Mouse (Mus musculus): ENCODE data around the gene Snrpg. TPM values are rescaled to one million over a fixed set of nuclear protein-coding genes. Genes with fewer than 3 reads are reported as not detected.
"Not testable (repeated sequence)": the region's sequence is repeated elsewhere in the genome, so short reads cannot be mapped to it uniquely, and the experiment has no call there.

Gene Snrpg
- polyA plus RNA-seq, 1 experiment from 2014 or later, result 204 TPM

DNA sequence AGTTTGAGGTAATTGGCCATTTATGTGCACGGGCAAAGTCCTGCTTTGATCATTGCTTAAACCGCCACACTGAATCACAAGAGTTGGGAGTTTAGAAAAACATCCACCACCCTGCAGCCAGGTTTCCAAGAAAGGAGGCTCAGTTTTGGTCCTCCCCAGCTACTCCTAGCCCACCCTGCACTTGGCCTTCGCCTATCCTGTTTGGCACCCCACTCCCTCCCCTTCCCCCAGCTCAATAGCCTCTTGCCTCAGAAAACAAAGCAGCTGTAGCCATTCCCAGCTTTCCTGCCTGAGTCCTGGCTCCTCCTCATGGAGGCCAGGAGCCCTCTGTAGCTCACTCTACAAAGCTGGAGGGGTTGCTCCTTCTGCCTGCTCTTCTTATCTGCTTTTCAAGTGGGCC lies 42.7 kb upstream of the Snrpg start:
- Histone ChIP-seq H3K4me3 (ENCODE audit: low read depth, low read length) (no peak overlapping the region), H3K4me2 (ENCODE audit: low read depth, low read length) (no peak overlapping the region), H3K9me3 (ENCODE audit: low read length) (no peaks in the 10 kb centered on the region), H3K36me3 (replicated peaks; ENCODE audit: insufficient read depth, low read length) (no peaks in the 10 kb centered on the region), H3K27ac (ENCODE audit: low read depth) (no peak overlapping the region), H3K4me1 (ENCODE audit: insufficient read depth) (no peaks in the 10 kb centered on the region), H3K27me3 (ENCODE audit: insufficient read depth, low read length) (no peaks in the 10 kb centered on the region), H3K9ac (replicated peaks) (no peak overlapping the region)
- TF ChIP-seq EP300 (IDR thresholded peaks at IDR 0.05; ENCODE audit: low read depth) (no peak), CTCF (IDR thresholded peaks at IDR 0.05; ENCODE audit: low read depth) (no peak)
- no peak for ATAC-seq
- WGBS (ENCODE audit: insufficient replicate concordance), result 60% methylated on average over 3 of the region's 3 CpGs
- no peak for DNase-seq

DNA sequence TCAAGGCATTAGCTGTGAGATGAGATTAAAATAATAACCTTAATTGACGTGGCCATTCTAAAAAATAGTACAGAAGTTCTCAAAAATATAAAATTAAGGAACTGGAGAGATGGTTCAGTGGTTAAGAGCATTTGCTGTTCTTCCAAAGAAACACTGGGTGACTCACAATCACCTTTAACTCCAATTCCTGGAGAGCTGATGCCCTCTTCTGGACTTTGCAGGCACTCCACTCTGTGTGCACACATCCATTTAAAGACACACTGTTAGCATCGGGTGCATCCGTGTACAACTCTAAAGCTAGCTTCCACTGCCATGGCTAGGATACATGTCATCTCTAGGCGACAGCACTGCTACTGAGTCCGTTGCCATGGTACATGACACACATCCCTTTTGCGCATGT lies 41.2 kb upstream of the Snrpg start:
- ATAC-seq, result no peak
- H3K27ac ChIP-seq (ENCODE audit: low read depth), result no peak overlapping the region
- no peak overlapping the region for H3K9ac ChIP-seq (replicated peaks)
- no peak overlapping the region for H3K4me2 ChIP-seq (ENCODE audit: low read depth, low read length)
- no peak for DNase-seq
- H3K4me1 ChIP-seq (ENCODE audit: insufficient read depth), result no peaks in the 10 kb centered on the region
- H3K4me3 ChIP-seq (ENCODE audit: low read depth, low read length), result no peak overlapping the region
- peak; percentile 30 for TF ChIP-seq CTCF (IDR thresholded peaks at IDR 0.05; ENCODE audit: low read depth)
- TF ChIP-seq EP300 (IDR thresholded peaks at IDR 0.05; ENCODE audit: low read depth), result no peak
- no peaks in the 10 kb centered on the region for H3K9me3 ChIP-seq (ENCODE audit: low read length)
- WGBS (ENCODE audit: insufficient replicate concordance), result 88% methylated on average over 6 of the region's 6 CpGs
- H3K36me3 ChIP-seq (replicated peaks; ENCODE audit: insufficient read depth, low read length), result no peaks in the 10 kb centered on the region
- H3K27me3 ChIP-seq (ENCODE audit: insufficient read depth, low read length), result no peaks in the 10 kb centered on the region

DNA sequence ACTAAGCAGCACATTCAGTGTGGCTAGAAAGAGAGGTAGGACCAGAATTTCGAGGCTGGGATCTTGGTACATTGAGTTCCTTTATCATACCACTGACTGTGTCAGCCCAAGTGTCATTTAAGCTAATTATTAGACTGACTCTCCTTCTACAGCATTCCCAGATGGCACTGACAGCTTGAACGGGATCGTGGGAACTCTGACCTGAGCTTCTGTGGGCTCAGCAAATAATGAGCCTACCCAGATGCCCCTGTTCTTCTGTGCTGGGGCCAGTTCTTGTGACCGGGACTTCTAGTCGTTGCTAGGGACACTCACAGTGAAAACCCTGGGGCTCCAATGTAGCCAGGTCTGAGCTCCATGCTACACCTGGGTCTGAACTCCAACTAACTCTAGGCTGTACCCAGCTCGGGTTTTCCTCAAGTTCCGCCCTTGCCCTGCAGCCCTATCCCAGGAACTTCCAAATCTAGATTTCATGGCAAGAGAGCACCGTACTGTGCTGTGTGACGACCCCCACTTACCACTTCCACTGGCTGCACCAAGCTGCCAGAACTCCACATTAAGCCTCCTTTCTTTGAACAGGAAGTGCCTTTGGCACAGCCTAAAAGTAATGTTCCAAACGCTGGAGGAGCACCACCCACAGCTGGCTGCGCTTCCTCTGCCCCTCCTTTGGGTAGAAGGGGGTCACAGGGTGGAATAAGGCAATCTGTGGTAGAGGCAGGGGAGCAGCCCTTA lies 35.8 kb upstream of the Snrpg start:
- no peak overlapping the region for H3K4me2 ChIP-seq (ENCODE audit: low read depth, low read length)
- 60% methylated on average over 11 of the region's 11 CpGs for WGBS (ENCODE audit: insufficient replicate concordance)
- DNase-seq, result no peak
- ATAC-seq, result no peak
- H3K9me3 ChIP-seq (ENCODE audit: low read length), result no peaks in the 10 kb centered on the region
- H3K4me1 ChIP-seq (ENCODE audit: insufficient read depth), result no peaks in the 10 kb centered on the region
- TF ChIP-seq EP300 (IDR thresholded peaks at IDR 0.05; ENCODE audit: low read depth), result no peak
- TF ChIP-seq CTCF (IDR thresholded peaks at IDR 0.05; ENCODE audit: low read depth), result no peak
- H3K4me3 ChIP-seq (ENCODE audit: low read depth, low read length), result no peak overlapping the region
- no peak overlapping the region for H3K27ac ChIP-seq (ENCODE audit: low read depth)
- no peaks in the 10 kb centered on the region for H3K36me3 ChIP-seq (replicated peaks; ENCODE audit: insufficient read depth, low read length)
- no peaks in the 10 kb centered on the region for H3K27me3 ChIP-seq (ENCODE audit: insufficient read depth, low read length)
- no peak overlapping the region for H3K9ac ChIP-seq (replicated peaks)

DNA sequence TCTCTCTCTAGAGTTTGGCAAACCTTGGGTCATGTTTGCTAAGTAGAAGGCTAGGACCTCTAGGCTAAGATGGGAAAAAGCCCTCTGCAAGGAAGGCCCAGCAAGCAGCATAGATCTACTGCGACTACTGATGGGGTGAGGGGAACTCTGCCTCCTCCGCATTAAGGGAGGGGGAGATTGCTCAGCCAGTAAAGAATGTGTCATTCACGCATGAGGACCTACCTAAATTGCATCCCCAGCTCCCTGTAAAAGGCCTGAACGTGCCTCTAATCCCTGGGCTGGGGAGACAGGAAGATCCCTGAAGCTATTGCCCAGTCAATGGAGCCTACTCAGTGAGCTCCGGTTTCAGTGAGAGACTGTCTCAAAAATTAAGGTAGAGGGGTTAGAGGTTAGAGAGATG lies 35.2 kb upstream of the Snrpg start:
- Histone ChIP-seq H3K4me1 (ENCODE audit: insufficient read depth) (no peaks in the 10 kb centered on the region), H3K27me3 (ENCODE audit: insufficient read depth, low read length) (no peaks in the 10 kb centered on the region), H3K27ac (ENCODE audit: low read depth) (no peak overlapping the region), H3K4me3 (ENCODE audit: low read depth, low read length) (no peak overlapping the region), H3K9ac (replicated peaks) (no peak overlapping the region), H3K4me2 (ENCODE audit: low read depth, low read length) (no peak overlapping the region), H3K36me3 (replicated peaks; ENCODE audit: insufficient read depth, low read length) (no peaks in the 10 kb centered on the region), H3K9me3 (ENCODE audit: low read length) (no peaks in the 10 kb centered on the region)
- WGBS (ENCODE audit: insufficient replicate concordance), result 73% methylated on average over 5 of the region's 5 CpGs
- no peak for ATAC-seq
- no peak for DNase-seq
- no peak for TF ChIP-seq CTCF (IDR thresholded peaks at IDR 0.05; ENCODE audit: low read depth)

DNA sequence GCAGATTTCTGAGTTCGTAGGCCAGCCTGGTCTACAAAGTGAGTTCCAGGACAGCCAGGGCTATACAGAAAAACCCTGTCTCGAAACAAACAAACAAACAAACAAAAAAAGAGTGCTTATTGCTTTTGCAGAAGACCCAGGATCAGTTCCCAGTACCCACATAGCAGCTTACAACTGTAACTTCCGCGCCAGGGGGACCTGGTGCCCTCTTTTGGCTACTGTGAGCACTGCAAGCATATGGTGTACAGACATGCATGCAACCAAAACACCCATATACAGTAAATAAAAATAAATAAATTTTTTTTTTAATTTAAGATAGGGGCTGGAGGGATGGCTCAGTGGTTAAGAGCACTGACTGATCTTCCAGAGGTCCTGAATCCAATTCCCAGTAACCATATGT lies 34.8 kb upstream of the Snrpg start:
- DNase-seq; H3K4me2 ChIP-seq (ENCODE audit: low read depth, low read length); H3K27ac ChIP-seq (ENCODE audit: low read depth); H3K4me3 ChIP-seq (ENCODE audit: low read depth, low read length); H3K9ac ChIP-seq (replicated peaks); H3K9me3 ChIP-seq (ENCODE audit: low read length); H3K27me3 ChIP-seq (ENCODE audit: insufficient read depth, low read length); H3K4me1 ChIP-seq (ENCODE audit: insufficient read depth); ATAC-seq; H3K36me3 ChIP-seq (replicated peaks; ENCODE audit: insufficient read depth, low read length): not testable (repeated sequence)
- WGBS (ENCODE audit: insufficient replicate concordance), result 83% methylated on average over 4 of the region's 4 CpGs

DNA sequence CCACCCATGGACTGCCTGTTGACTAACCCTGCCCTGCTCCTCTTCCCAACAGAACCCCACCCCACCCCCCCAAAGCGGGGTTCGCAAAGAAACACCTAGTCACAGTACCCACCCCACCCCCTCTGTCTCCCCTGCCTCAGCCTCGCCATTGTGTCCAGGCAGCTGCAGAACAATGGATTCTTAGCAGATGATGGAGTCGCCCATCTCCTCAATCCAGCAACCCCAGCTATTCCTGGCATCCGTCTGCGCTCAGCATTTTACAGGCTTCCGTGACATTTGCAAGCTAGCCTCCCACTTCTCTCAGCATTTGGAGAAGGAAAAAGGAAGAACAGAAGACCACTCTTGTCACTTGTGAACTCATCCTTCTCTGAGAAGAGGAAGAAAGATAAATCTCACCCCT lies 27.4 kb upstream of the Snrpg start:
- no peaks in the 10 kb centered on the region for H3K36me3 ChIP-seq (replicated peaks; ENCODE audit: insufficient read depth, low read length)

DNA sequence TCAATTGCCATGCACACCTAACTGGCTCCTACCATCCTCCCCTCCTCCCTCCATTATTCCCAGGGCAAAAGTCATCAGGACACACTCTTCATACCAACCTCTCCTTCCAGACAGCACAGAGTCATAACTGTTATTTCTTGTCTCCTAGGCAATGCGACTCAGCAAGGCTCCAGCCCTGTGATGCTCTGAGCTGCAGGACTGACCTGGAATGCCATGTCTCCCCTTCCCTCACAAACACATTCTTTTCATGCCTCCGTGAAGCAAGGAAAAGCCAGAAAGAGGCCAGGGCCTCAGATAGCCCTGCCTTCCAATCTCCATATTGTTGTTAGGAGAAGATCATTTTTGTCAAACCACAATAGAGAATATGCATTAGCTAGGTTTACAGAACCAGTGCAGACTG lies 25.0 kb upstream of the Snrpg start:
- no peaks in the 10 kb centered on the region for H3K4me1 ChIP-seq (ENCODE audit: insufficient read depth)
- H3K4me2 ChIP-seq (ENCODE audit: low read depth, low read length), result no peak overlapping the region
- 57% methylated on average over 2 of the region's 2 CpGs for WGBS (ENCODE audit: insufficient replicate concordance)
- no peak overlapping the region for H3K4me3 ChIP-seq (ENCODE audit: low read depth, low read length)
- no peak overlapping the region for H3K9ac ChIP-seq (replicated peaks)
- H3K27ac ChIP-seq (ENCODE audit: low read depth), result no peak overlapping the region
- TF ChIP-seq CTCF (IDR thresholded peaks at IDR 0.05; ENCODE audit: low read depth) (no peak), EP300 (IDR thresholded peaks at IDR 0.05; ENCODE audit: low read depth) (no peak)
- no peak for ATAC-seq
- DNase-seq, result no peak
- H3K27me3 ChIP-seq (ENCODE audit: insufficient read depth, low read length), result no peaks in the 10 kb centered on the region
- H3K36me3 ChIP-seq (replicated peaks; ENCODE audit: insufficient read depth, low read length), result no peaks in the 10 kb centered on the region
- no peaks in the 10 kb centered on the region for H3K9me3 ChIP-seq (ENCODE audit: low read length)

More for the DNA sequence above, 27.4 kb upstream of the Snrpg start:
- no peak overlapping the region for H3K4me3 ChIP-seq (ENCODE audit: low read depth, low read length)
- H3K9me3 ChIP-seq (ENCODE audit: low read length), result no peaks in the 10 kb centered on the region
- no peak for DNase-seq
- 20% methylated on average over 7 of the region's 7 CpGs for WGBS (ENCODE audit: insufficient replicate concordance)
- H3K4me1 ChIP-seq (ENCODE audit: insufficient read depth), result no peaks in the 10 kb centered on the region
- H3K27ac ChIP-seq (ENCODE audit: low read depth), result no peak overlapping the region
- no peak overlapping the region for H3K4me2 ChIP-seq (ENCODE audit: low read depth, low read length)
- no peaks in the 10 kb centered on the region for H3K27me3 ChIP-seq (ENCODE audit: insufficient read depth, low read length)
- no peak for ATAC-seq
- TF ChIP-seq CTCF (IDR thresholded peaks at IDR 0.05; ENCODE audit: low read depth) (no peak), EP300 (IDR thresholded peaks at IDR 0.05; ENCODE audit: low read depth) (no peak)
- H3K9ac ChIP-seq (replicated peaks), result no peak overlapping the region
